Mouse (Mus musculus) v-Abl transformed pro-B cells (cell line): ENCODE results near the gene Mfng.

ENCODE experiments used
- in situ Hi-C, 2 experiments: fragments of 400-800 bp; cut with MboI; formaldehyde crosslinking; loops; one replicate each; pipeline ENCODE4 v1.15.1; 2025; ENCODE audit not compliant: unreplicated experiment in 2 of 2

The Mfng gene

GRCm38 (mm10) chr15:78773290-78773729 is at the start of gene Mfng:
Gene Mfng, minus strand, starts transcription at chr15:78773475.
- in situ Hi-C loops: no loop called here

DNA sequence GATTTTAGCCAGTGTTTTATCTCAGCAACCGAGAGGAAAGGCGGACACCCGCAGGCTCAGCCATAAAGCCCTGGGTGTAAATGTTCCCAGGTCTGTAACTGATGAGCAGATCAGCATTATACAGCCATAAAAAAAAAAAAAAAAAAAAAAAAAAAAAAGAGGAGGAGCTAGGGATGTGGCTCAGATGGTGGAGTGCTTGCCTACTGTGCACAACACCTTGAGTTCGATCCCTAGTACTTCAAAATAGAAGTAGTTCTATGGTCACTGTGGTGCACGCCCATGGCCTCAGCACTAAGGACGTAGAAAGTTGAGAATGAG is 42.8 kb upstream of the Mfng start:
- in situ Hi-C loops: loop anchor here in 1 of 2 experiments (25.0 kb wide), 3 partner anchors 804 to 1596 kb away; partner anchors contain the start of gene Mgat3

DNA sequence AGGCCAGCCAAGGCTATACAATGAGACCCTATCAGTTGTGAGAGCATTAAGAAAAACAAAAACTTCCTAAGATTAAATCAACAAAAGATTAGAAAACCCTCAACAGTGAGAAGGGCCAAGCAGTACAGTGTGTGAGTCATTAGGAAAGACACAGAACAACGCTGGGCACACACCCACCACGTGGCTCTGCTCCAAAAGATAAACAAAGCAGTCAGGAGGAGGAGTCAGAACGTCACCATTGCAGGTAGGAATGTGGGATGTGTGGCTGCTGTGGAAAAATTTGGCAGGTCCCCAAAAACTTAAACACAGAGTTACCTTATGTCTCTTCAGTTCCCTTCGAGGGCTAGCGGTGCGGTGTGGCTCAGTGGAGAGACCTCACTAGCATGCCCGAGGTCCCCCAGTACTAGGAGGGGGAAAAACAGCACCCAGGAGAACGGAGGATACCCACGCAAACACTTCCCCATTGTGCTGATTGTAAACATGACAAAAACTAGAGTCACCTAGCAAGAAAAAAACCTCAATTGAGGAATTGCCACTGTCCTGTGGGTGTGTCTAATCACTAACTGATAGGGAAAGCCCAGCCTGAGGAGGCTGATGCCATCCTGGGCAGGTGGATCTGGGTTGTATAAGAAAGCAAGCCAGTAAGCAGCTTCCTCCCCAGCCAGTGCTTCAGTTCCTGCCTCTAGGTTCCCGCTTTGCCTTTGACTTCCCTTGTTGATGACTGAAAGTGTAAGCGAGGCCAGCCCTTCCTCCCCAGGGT is 42.2 kb upstream of the Mfng start:
- in situ Hi-C loops: loop anchor here in 1 of 2 experiments (25.0 kb wide), 3 partner anchors 803 to 1597 kb away; partner anchors contain the start of gene Mgat3

DNA sequence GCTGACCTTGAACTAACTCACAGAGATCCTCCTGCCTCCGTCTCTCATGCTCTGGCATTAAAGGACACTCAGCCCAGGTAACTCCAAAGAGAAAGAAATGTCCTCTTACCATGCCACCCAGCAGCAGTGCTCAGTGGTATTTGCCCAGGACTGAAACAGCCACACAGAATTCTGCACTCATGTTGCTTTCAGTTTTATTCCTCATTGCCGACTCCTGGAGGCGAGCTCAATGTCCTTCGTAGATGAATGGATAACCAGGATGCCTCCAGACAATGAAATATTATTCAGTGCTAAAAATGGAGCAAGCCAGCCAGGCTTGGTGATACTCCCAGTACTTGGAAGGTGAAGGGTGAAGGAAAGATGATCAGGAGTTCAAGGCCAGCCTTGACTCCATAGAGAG is 40.3 kb upstream of the Mfng start:
- in situ Hi-C loops: loop anchor here in 1 of 2 experiments (25.0 kb wide), 3 partner anchors 801 to 1599 kb away; partner anchors contain the start of gene Mgat3

DNA sequence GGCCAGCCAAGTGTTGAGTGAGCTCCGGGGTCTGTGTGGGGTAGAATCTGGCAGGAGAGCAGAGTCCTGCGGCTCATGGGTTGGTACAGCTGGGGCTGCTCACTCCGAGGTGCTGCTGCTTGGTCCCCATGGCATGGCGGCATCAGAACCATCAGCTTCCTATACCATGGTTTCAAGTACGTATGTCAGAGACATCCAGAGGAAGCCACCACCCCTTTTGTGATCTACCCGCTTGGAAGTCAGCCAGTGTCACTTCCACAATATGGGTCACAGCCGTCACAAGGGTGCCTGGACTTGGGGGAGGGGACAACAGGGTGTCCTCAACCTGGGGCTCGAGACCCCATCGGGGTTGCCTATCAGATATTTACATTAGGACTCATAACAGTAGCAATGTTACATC is 36.9 kb upstream of the Mfng start:
- in situ Hi-C loops: loop anchor here in 1 of 2 experiments (25.0 kb wide), 3 partner anchors 798 to 1602 kb away; partner anchors contain the start of gene Mgat3

DNA sequence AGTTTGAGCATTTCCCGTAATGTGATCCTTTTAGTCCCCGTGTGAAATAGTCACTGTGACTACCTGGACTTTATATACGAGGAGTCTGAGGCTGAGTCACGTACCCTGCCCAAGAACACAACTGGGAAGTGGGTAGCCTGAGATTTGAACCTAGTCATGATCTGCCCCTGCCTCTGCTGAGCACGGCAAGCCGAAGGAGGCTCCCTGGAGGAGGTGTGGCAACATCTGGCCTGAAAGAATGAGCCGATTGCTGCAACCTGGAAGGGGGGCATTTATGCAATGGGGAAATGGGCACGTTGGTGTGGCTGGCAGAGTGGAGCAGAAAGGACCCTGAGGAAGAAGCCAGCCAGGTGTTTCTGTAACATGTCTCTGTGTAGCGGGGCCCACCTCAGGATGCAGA is 36.5 kb upstream of the Mfng start:
- in situ Hi-C loops: loop anchor here in 1 of 2 experiments (25.0 kb wide), 3 partner anchors 797 to 1603 kb away; partner anchors contain the start of gene Mgat3

- in situ Hi-C loops: loop anchor here in 1 of 2 experiments (25.0 kb wide), 3 partner anchors 797 to 1603 kb away; partner anchors contain the start of gene Mgat3
Measured at GRCm38 (mm10) chr15:78808980-78809379, 35.7 kb upstream of the Mfng start.

GRCm38 (mm10) chr15:78807141-78807540 is 33.9 kb upstream of the Mfng start:
- in situ Hi-C loops: loop anchor here in 1 of 2 experiments (25.0 kb wide), 3 partner anchors 795 to 1605 kb away; partner anchors contain the start of gene Mgat3

DNA sequence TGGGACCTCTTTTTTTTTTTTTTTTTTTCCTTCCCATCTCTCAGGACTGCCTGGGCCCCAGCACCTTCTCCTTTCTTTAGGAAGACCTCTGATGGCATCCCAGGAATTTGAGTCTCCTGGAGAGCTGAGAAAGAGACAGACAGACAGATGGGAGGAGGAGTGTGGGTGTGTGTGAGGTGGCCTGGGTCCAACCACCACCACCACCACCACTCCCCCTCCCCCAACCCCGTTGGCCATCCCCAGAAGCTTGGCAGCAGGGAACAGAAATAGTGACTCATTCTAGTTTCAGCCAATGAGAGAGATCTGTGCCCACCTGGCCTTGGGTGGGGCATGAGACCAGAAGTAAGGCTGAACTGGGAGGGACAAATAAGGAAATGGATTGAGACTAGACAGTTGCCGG is 33.3 kb upstream of the Mfng start:
- in situ Hi-C loops: loop anchor here in 1 of 2 experiments (25.0 kb wide), 3 partner anchors 794 to 1606 kb away; partner anchors contain the start of gene Mgat3

GRCm38 (mm10) chr15:78805351-78805750 is 32.1 kb upstream of the Mfng start:
- in situ Hi-C loops: loop anchor here in 1 of 2 experiments (25.0 kb wide), 3 partner anchors 793 to 1607 kb away; partner anchors contain the start of gene Mgat3

DNA sequence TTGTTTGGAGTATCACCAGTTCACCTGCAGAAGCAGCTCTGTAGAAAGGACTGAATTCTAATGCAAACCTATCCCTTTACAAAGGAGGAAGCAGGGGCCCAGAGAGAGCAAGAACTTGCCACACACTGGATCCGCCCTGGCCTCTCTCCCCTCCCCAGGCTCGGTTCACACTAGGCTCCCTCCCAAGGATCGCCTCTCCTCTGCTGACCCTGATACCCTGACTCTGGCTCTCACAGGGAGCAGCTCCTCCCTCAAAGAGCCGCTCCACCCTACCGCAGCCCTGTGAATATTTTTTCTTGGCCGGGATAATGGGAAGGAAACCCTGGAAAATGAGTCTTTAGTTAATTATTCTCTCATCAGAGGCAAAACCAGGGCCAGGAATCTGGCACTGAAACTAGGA is 31.1 kb upstream of the Mfng start:
- in situ Hi-C loops: loop anchor here in 1 of 2 experiments (25.0 kb wide), 3 partner anchors 792 to 1608 kb away; partner anchors contain the start of gene Mgat3

DNA sequence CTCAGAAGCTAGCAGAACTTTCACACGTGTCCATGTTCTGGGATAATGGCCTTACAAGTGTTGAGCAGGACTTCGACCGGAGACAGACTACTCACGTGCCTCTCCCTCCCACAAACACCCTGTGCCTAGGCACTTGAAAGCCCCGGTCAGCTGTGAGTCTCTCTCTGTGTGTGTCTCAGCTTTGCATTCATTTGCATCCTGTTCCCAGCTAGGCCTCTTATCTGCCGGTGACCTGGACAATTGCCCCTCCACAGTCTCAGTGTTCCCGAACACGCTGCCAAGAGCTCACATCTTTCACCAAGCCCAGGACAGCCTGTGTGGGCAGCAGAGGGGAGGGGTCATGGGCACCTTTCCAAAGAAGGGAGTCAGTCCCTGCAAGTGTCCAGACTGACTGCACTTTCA is 30.2 kb upstream of the Mfng start:
- in situ Hi-C loops: loop anchor here in 1 of 2 experiments (25.0 kb wide), 3 partner anchors 791 to 1609 kb away; partner anchors contain the start of gene Mgat3

- in situ Hi-C loops: loop anchor here in 1 of 2 experiments (25.0 kb wide), 3 partner anchors 791 to 1609 kb away; partner anchors contain the start of gene Mgat3
Measured at GRCm38 (mm10) chr15:78802776-78803391, 29.6 kb upstream of the Mfng start, which contains the start of gene Card10. Gene Card10, minus strand, starts transcription at chr15:78803042.

DNA sequence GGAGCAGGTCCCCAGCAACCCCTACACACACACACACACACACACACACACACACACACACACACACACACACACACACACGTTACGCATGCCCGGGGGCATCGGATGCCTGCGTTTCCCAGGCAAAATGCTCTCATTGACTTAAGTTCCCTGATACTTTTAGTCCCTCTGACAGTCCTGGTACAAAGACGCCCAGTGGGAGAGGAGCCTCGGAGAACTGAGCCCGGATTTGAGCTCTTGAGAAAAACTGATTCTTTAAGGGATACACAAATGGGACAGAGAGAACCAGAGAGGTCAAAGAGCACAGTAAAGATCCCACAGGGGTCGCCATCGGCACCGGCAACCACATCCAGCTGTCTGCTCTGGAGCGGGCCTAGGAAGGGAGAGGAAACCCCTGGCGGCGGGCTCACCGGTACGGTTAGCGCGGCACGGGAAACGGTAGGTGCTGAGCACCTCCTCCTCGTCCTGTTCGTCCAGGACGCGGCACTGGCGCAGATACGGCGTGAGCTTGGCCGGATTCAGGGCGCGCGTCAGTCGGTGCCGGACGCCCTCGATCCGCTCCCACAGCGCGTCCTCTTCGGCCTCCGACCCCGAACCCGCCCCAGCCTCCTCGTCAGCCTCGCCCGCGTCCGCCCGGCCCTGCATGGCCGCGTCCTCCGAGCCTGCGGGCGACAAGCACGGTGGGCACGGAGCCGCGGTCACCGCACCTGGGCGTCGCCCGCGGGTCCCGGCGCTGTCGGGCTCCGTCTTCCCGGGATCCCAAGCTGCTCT is 28.9 kb upstream of the Mfng start:
- in situ Hi-C loops: loop anchor here in 1 of 2 experiments (25.0 kb wide), 3 partner anchors 790 to 1610 kb away; partner anchors contain the start of gene Mgat3

- in situ Hi-C loops: loop anchor here in 1 of 2 experiments (25.0 kb wide), 3 partner anchors 789 to 1611 kb away; partner anchors contain the start of gene Mgat3
Measured at GRCm38 (mm10) chr15:78801571-78801970, 28.3 kb upstream of the Mfng start.

GRCm38 (mm10) chr15:78799029-78799428 is 25.8 kb upstream of the Mfng start:
- in situ Hi-C loops: loop anchor here in 1 of 2 experiments (10.0 kb wide), 1 partner anchor 584 kb away; no protein-coding TSS in a partner anchor

- in situ Hi-C loops: loop anchor here in 1 of 2 experiments (10.0 kb wide), 1 partner anchor 582 kb away; no protein-coding TSS in a partner anchor
Measured at GRCm38 (mm10) chr15:78797060-78797329, 23.7 kb upstream of the Mfng start.

GRCm38 (mm10) chr15:78796196-78797059 is 23.2 kb upstream of the Mfng start:
- in situ Hi-C loops: loop anchor here in 1 of 2 experiments (10.0 kb wide), 1 partner anchor 582 kb away; no protein-coding TSS in a partner anchor

DNA sequence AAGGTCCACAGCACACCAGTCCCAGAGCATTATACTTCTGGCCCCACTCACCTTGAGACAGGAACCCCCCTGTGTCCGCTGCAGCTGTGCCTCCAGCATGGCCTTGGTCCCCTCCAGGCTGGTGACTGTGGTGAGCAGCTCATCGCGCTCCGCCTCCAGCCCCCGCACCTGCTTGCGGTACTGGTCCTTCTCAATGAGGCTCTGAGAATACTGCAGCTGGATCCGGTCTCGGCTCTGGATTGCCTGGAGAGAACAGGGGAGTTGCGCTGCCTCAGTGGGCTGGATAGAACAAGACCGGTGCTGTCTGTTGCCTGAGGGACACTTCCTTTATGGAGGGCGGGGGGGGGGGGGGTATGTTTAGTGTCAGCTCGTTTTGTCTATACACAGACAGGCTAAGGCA is 17.7 kb upstream of the Mfng start:
- in situ Hi-C loops: loop anchor here in 1 of 2 experiments (10.0 kb wide), 1 partner anchor 576 kb away; no protein-coding TSS in a partner anchor
